Mouse (Mus musculus): ENCODE results near the gene Ksr2. TPM values are rescaled to one million over a fixed set of nuclear protein-coding genes. Genes with fewer than 3 reads are reported as not detected.

The Ksr2 gene
- polyA plus RNA-seq, 1 experiment: 0.14 TPM

GRCm38 (mm10) chr5:117626907-117627306, 213.1 kb downstream of the Ksr2 start:
- H3K27me3 ChIP-seq (ENCODE audit: control insufficient read depth, insufficient read depth, low read length): no peaks in the 10 kb centered on the region
- no peak overlapping the region for H3K27ac ChIP-seq (ENCODE audit: insufficient read depth, low read depth, low read length)
- no peak for TF ChIP-seq POLR2A (IDR thresholded peaks at IDR 0.05; ENCODE audit: low read depth, low read length)
- 15% methylated on average over 4 of the region's 4 CpGs for whole genome bisulfite sequencing
- H3K4me3 ChIP-seq (ENCODE audit: low read depth, low read length): no peak overlapping the region
- no peaks in the 10 kb centered on the region for H3K36me3 ChIP-seq (ENCODE audit: control insufficient read depth, insufficient read depth, low read length)
- no peaks in the 10 kb centered on the region for H3K4me1 ChIP-seq (ENCODE audit: control insufficient read depth, insufficient read depth, insufficient read length, low read length)

GRCm38 (mm10) chr5:117628351-117628750, 214.6 kb downstream of the Ksr2 start:
- H3K4me3 ChIP-seq (ENCODE audit: low read depth, low read length): no peak overlapping the region
- no peak overlapping the region for H3K27ac ChIP-seq (ENCODE audit: insufficient read depth, low read depth, low read length)
- no peaks in the 10 kb centered on the region for H3K27me3 ChIP-seq (ENCODE audit: control insufficient read depth, insufficient read depth, low read length)
- H3K4me1 ChIP-seq (ENCODE audit: control insufficient read depth, insufficient read depth, insufficient read length, low read length): no peaks in the 10 kb centered on the region
- 52% methylated on average over 7 of the region's 7 CpGs for WGBS
- no peaks in the 10 kb centered on the region for H3K36me3 ChIP-seq (ENCODE audit: control insufficient read depth, insufficient read depth, low read length)
- no peak for TF ChIP-seq CTCF (IDR thresholded peaks at IDR 0.05; ENCODE audit: extremely low read depth, insufficient read length, insufficient replicate concordance, low read depth, low read length)
- no peak for TF ChIP-seq POLR2A (IDR thresholded peaks at IDR 0.05; ENCODE audit: low read depth, low read length)

GRCm38 (mm10) chr5:117629570-117629969, 215.8 kb downstream of the Ksr2 start:
- no peak for TF ChIP-seq POLR2A (IDR thresholded peaks at IDR 0.05; ENCODE audit: low read depth, low read length)
- no peak for TF ChIP-seq CTCF (IDR thresholded peaks at IDR 0.05; ENCODE audit: extremely low read depth, insufficient read length, insufficient replicate concordance, low read depth, low read length)
- Histone ChIP-seq H3K27ac (ENCODE audit: insufficient read depth, low read depth, low read length) (no peak overlapping the region), H3K4me3 (ENCODE audit: low read depth, low read length) (no peak overlapping the region), H3K27me3 (ENCODE audit: control insufficient read depth, insufficient read depth, low read length) (no peaks in the 10 kb centered on the region), H3K4me1 (ENCODE audit: control insufficient read depth, insufficient read depth, insufficient read length, low read length) (no peaks in the 10 kb centered on the region), H3K36me3 (ENCODE audit: control insufficient read depth, insufficient read depth, low read length) (no peaks in the 10 kb centered on the region)
- WGBS: 83% methylated on average over 14 of the region's 14 CpGs

- 74% methylated on average over 2 of the region's 2 CpGs for WGBS
- TF ChIP-seq POLR2A (IDR thresholded peaks at IDR 0.05; ENCODE audit: low read depth, low read length) (no peak), CTCF (IDR thresholded peaks at IDR 0.05; ENCODE audit: extremely low read depth, insufficient read length, insufficient replicate concordance, low read depth, low read length) (no peak)
- Histone ChIP-seq H3K4me1 (ENCODE audit: control insufficient read depth, insufficient read depth, insufficient read length, low read length) (no peaks in the 10 kb centered on the region), H3K4me3 (ENCODE audit: low read depth, low read length) (no peak overlapping the region), H3K27me3 (ENCODE audit: control insufficient read depth, insufficient read depth, low read length) (no peaks in the 10 kb centered on the region), H3K36me3 (ENCODE audit: control insufficient read depth, insufficient read depth, low read length) (no peaks in the 10 kb centered on the region), H3K27ac (ENCODE audit: insufficient read depth, low read depth, low read length) (no peak overlapping the region)
Observed at GRCm38 (mm10) chr5:117635211-117635610, 221.4 kb downstream of the Ksr2 start.

- H3K4me3 ChIP-seq (ENCODE audit: low read depth, low read length): no peak overlapping the region
- TF ChIP-seq POLR2A (IDR thresholded peaks at IDR 0.05; ENCODE audit: low read depth, low read length) (no peak), CTCF (IDR thresholded peaks at IDR 0.05; ENCODE audit: extremely low read depth, insufficient read length, insufficient replicate concordance, low read depth, low read length) (no peak)
- no peak overlapping the region for H3K27ac ChIP-seq (ENCODE audit: insufficient read depth, low read depth, low read length)
- no peaks in the 10 kb centered on the region for H3K36me3 ChIP-seq (ENCODE audit: control insufficient read depth, insufficient read depth, low read length)
- H3K27me3 ChIP-seq (ENCODE audit: control insufficient read depth, insufficient read depth, low read length): no peaks in the 10 kb centered on the region
- no peaks in the 10 kb centered on the region for H3K4me1 ChIP-seq (ENCODE audit: control insufficient read depth, insufficient read depth, insufficient read length, low read length)
- 69% methylated on average over 5 of the region's 5 CpGs for WGBS
Observed at GRCm38 (mm10) chr5:117635838-117636237, 222.0 kb downstream of the Ksr2 start.

- Histone ChIP-seq H3K27me3 (ENCODE audit: control insufficient read depth, insufficient read depth, low read length) (no peaks in the 10 kb centered on the region), H3K4me3 (ENCODE audit: low read depth, low read length) (no peak overlapping the region), H3K27ac (ENCODE audit: insufficient read depth, low read depth, low read length) (no peak overlapping the region), H3K36me3 (ENCODE audit: control insufficient read depth, insufficient read depth, low read length) (no peaks in the 10 kb centered on the region), H3K4me1 (ENCODE audit: control insufficient read depth, insufficient read depth, insufficient read length, low read length) (no peaks in the 10 kb centered on the region)
- WGBS: 81% methylated on average over 6 of the region's 6 CpGs
- TF ChIP-seq CTCF (IDR thresholded peaks at IDR 0.05; ENCODE audit: extremely low read depth, insufficient read length, insufficient replicate concordance, low read depth, low read length) (no peak), POLR2A (IDR thresholded peaks at IDR 0.05; ENCODE audit: low read depth, low read length) (no peak)
Observed at GRCm38 (mm10) chr5:117641585-117641984, 227.8 kb downstream of the Ksr2 start.

GRCm38 (mm10) chr5:117651238-117651886, 237.6 kb downstream of the Ksr2 start:
- TF ChIP-seq CTCF (IDR thresholded peaks at IDR 0.05; ENCODE audit: extremely low read depth, insufficient read length, insufficient replicate concordance, low read depth, low read length): no peak
- TF ChIP-seq POLR2A (IDR thresholded peaks at IDR 0.05; ENCODE audit: low read depth, low read length): no peak
- Histone ChIP-seq H3K4me1 (ENCODE audit: control insufficient read depth, insufficient read depth, insufficient read length, low read length) (no peaks in the 10 kb centered on the region), H3K27ac (ENCODE audit: insufficient read depth, low read depth, low read length) (no peak overlapping the region), H3K4me3 (ENCODE audit: low read depth, low read length) (no peak overlapping the region), H3K27me3 (ENCODE audit: control insufficient read depth, insufficient read depth, low read length) (no peaks in the 10 kb centered on the region), H3K36me3 (ENCODE audit: control insufficient read depth, insufficient read depth, low read length) (no peaks in the 10 kb centered on the region)
- WGBS: 56% methylated on average over 14 of the region's 14 CpGs

Data from small intestine, adult 2 months (tissue).